Mouse (Mus musculus): Measurements from ENCODE around the gene Zxdc. TPM values are rescaled to one million over a fixed set of nuclear protein-coding genes. Genes with fewer than 3 reads are reported as not detected.
A peak's percentile ranks its signal among the peaks of the same experiment; 100 is the strongest.

Gene Zxdc
- total RNA-seq, 2 experiments from 2014 or later = 25.1 to 33.2 TPM

DNA sequence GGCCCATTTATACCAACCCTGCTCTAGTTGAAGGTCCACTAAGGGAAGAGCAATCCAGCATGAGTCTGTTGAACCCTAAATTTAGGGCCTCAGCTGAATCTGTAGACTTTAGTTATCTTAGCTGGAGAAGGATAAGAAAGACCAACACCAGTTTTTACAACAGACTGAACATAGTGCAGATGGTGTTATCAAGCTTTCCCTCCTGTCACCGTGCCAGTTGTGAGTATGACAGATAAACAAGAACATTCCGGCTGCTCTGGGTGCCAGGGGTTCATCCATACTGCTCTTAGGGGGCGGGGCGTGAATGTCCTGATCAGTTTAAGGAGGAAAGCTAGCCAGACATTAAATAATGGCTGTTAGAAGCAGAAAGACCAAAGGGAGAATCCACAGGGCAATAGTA lies 5.4 kb downstream of the Zxdc start:
- no peak for DNase-seq

DNA sequence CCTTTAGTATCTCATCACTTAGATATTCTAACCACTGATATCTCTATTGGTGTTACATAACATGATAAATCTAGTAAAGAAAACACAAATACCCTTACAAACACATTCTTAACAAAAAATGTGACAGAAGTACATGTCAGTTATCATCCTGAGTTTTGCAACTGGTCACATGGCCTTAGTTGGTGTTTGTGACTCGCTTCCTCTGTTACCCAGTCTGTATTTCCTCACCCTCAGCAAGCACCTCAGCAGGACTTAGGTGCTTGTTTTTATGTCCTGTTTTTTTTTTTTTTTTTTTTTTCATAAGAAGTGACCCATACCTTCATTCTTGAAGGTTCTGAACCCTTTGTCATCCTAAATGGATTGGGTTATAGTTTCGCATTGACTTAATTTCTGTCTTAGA lies 8.4 kb downstream of the Zxdc start:
- DNase-seq = no peak

DNA sequence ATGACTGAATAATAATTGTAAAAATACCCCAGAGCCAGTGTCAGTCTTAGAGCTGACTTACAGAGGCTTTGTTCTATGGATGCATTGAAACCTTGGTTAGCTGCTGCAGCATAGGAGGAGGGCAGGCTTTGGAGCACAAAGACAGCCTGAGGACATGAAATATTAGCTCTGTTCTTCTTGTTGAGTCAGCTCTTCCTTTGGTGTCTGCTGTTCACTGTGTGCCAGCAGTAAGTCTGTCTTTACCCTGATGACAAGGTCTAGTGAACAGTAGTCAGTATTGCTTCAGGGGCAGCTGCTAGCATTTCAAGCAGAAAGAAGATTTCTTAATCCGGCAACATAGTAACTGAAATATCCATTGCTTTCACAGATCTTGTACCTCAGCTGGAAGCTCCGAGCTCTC lies 12.2 kb downstream of the Zxdc start:
- DNase-seq = peak in 1 of 2 experiments; percentile 16

DNA sequence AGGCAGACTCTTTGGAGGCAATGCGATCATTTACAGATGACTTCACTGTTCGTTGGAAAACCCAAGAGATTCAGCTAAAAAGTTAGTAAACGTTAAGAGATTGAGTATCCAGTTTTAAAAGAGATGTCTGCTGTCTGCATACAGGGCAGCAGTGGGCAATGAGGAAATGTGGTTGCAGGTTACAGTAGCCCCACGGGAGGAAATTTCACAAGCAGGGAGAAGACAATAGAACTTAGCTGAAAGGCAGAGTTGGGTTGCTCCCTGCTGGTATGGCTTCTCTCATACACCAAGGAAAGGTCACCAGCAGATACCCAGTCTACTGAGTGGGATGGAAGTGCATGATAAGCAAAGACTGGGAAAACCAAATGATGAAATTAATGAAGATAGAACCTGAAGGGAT lies 21.3 kb downstream of the Zxdc start:
- no peak for DNase-seq

DNA sequence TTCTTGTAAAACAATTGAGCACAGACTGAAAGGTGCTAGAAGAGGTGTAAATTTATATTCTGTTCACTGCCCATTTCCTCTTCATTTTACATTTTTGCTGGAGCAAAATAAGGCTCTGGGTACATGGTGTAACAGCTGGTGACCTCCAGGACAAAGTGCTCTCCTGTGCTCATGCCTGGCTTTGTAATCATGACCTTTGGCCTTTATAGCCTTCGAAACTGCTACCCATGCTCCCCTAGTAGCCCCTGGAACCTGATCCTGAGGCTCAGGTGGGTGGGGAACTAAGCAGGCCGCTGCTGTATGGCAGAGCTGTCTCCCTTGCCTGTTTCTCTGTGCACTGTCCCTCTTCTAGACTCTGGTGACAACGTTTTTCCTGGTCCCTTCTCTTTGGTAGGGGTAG lies 24.7 kb downstream of the Zxdc start:
- DNase-seq = no peak

DNA sequence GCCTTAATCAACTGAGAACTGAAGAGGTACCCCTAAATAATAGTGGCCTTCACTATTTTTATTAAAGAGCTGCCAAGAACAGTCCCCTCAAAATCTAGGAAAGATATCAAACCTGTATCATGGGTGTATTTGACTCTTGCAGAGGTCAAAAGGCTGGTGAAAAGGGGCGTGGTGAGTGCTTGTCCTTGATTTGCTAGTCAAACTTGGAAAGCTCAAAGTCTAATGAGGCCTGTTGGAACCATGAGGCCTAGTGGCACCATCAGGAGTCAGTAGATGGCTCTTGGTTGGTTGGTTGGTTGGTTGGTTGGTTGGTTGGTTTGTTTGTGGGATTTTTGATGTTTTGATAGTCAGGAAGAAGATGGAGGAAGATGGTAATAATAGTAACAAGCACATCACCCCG lies 26.5 kb downstream of the Zxdc start:
- no peak for DNase-seq

DNA sequence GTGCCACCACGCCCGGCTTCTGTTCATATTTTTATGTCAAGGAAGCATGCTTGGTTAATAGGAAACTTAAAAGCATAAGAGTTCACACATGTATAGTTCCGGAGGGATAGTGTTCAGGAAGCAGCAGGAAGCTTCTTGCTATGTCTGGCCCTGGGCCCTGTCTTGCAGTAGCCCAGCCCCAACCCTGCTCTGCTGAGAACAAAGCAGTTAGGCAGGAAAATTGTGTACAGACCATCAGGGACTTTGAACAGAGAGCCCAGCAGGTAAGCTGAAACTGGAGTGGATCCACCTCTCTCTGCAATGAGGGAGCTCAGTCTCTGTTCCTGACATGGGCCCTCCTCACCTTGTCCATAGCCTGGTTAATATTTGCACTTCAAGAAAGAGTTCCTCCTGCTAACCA lies 28.0 kb downstream of the Zxdc start:
- no peak for DNase-seq

DNA sequence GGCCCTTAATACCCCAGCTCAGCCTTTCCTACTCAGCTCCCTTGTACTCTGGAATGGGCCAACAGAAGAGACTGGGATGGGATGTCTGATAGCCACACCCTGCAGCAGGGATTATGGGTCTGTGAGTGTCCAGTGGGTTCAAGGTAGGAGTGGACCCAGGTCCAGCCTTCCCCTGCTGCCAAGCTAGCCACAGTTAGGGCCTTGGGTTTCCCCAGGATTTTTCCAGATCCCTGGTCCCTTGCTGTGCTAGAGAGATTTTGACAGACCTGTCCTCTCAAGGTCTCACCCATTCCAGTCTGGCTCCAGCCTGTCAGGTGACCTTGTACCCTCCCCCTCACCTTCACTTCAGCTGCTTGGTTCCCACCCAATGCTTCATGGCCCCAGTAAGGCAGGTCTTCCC lies 39.3 kb downstream of the Zxdc start:
- peak; percentile 20 to 21 for DNase-seq

DNA sequence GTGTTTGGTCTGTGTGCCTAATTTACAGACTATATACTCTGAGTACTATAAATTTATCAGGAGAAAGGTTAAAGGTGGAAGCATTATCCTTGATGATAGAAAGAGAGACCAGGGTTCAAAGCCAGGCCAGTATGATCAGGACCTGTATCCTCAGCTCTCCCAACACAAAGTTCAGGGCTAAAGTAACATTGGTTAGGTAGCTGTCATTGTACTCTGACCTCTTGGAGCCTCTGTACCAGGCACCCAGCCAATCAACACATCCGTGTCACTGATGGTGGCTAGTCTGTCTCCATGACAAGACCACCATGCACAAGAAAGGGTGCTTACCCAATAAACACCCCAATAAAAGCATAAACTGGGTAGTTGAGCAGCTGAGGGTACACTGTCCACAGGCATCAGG lies 41.7 kb downstream of the Zxdc start:
- no peak for DNase-seq

DNA sequence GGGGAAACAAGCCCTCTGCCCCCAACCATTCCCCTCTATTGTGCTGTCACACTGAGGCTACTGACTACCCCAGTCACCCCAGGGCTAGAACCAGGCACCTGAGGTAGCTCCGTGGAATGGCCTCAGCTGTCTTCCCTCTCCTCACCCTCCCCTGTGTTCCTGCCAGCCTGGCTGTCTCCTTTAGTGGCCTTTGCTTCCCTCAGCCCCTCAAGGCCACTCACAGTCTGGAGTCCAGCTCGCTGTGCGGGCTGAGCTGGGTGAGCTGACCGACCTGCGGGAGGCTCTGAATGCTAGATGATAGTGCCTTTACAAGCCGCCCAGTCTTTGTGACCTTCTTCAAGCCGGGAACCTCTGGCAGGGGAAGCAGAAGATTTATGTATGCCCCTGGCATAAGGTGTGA lies 42.6 kb downstream of the Zxdc start:
- DNase-seq = peak; percentile 71

DNA sequence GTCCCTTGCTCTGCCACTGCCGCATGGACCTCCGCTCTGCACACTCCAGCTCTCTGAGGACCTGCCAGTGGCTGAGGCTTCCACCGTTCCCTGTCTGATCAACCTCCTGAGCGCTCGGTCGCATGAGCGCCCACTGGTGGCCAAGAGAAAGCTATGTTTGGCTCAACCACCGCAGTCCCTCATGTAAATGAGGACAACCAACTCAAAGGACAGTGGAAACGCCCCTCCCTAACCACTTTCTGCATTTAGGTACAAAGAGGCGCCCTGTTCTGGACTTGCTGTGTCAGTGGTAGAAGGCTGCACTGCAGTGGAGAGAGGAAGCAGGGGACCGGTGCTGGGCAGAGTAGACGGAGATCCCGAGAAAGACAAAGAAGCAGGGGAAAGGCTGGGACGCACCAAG lies 53.3 kb downstream of the Zxdc start:
- peak; percentile 84 to 89 for DNase-seq

DNA sequence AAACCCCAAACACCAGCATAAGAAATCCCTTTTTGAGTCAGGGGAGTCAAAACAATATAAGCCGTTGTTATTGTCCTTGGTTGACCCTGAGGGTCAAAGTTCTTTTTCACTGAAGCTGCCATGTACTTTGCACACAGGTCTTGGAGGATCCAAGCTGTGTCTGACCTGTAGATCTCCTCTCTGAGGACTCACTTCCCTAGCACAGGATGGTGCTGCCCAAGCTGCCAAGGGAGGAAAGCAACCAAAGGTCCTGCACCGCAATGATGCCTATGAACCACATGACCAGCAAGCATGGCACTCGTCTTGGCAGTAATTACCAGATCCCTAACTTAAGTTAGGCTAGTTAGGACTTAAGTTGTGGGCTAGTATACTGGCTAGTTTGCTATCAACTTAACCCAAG lies 56.1 kb downstream of the Zxdc start:
- DNase-seq = no peak

DNA sequence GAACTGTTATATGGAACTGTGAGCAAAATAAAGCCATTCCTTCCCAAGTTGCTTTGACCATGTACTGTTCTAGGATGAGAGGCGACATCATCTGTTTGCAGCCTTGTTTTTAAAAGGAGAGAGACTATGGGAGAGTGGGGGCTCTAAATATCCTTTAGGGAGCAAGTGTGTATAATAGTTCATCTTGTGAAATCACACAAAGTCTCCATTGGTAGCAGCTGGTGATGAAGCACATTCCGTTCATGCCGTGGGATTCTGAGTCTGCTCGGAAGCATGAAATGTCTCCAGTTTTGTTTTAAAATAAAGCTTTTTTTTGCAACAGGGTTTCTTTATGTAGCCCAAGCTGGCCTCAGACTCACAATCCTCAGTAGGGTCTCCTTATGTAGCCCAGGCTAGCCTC lies 56.7 kb downstream of the Zxdc start:
- no peak for DNase-seq

DNA sequence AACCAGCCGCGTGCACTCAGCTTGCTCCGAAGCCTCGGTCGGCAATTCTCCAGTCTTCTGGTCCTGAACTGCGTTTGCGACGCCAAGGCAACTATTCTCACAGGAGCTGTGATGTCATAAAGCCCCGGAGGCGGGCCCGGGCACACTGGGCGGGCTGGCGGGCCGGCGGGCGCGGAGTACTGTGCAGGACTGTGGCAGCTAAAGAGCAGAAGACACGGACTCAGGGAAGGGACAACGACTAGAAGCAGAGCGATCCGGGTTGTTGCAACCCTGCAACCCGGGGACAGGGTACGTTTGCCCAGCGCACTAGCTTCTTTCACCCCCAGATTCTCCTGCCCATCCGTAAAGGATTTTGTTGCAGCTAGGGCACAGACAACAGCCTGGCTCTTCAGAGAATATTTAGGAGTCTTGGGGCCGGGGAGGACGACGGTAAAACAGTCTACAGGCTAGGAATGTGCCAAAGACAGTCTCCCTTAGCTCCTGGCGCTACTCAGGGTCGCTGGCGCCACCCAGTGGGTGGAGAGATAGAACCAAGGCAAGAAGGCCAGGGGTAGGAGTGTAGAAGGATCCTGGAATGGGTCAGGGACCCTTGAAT lies 59.2 kb downstream of the Zxdc start, which contains the start of gene Cfap100:
TSS of gene Cfap100 (minus strand) at position 418 of the 595 bp plus-strand sequence.
- DNase-seq = peak; percentile 88 to 90

DNA sequence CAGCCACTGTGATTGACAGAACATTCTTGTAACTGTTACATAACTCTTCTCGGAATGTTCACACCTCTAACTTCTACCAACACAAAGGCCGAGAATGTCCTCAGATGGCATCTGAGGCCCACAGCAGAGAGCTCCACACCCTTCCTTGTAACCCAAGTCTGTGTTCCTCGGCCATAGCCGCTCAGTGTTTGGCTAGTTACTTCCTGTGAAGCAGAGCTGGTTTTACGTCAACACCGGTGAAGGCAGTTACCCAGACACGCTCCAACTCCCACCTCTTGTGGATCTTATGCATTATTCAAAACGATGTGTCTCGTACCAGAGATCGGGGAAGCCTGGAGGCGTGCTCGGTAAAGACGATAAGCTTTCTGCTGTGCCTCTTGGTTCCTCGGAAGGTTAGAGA lies 60.6 kb downstream of the Zxdc start:
- DNase-seq = no peak

DNA sequence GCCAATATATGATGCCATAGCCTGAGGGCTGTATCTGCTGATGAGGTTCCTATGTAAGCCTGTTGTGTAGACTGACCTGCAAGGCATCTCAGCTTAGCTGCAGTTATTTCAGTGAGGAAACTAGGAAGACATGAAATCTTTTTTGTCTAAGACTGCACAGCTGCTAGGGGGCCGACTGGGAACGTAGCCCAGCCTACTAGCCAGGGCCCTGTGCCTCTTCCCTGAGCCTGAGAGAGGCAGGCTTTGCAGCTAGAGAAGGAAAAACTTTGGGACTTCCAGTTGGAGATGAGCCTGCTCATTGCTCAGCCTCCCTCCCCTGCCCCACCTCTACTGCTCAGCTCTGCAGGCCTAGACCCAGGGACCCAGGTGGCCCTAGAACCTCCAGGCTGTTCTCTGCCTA lies 62.2 kb downstream of the Zxdc start:
- no peak for DNase-seq

DNA sequence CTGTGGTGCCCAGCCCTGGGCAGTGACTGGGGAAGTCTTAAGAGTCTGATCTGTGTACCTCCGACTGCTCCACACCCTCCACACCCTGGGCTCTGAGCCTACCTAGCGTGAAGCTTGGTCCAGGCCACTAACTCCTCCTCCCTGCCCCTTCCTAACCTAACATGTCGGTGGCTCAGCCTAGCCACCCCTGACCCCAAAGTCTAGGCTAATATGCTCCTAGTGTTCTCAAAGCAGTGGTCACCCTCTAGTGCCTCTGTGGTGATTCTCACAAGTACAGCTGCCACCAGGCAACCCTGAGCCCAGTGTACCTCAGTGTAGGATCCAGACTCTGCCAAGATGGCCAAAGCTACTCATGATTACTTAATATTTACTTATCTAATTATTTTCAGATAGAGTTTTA lies 65.4 kb downstream of the Zxdc start:
- DNase-seq = no peak

DNA sequence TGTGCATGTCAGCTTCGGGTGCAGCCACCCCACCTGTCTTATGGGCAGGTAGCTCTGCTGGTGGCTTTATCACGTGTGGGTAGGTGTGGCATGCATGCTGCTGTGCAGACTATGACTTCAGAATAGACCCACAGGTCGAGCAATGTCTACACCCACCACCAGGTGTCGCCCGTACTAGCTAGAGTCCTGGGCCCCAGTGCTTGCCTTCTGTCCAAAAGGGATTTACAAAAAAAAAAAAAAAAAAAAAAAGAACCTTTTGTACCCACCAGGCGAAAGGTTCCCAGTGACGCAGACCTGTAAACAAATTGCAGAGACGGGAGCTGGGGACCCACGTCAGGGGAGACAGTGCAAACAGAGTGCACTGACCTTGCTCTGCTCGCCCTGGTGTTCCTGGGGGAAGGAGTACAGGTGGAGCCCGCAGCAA lies 65.9 kb downstream of the Zxdc start:
- DNase-seq = peak; percentile 86 to 91

DNA sequence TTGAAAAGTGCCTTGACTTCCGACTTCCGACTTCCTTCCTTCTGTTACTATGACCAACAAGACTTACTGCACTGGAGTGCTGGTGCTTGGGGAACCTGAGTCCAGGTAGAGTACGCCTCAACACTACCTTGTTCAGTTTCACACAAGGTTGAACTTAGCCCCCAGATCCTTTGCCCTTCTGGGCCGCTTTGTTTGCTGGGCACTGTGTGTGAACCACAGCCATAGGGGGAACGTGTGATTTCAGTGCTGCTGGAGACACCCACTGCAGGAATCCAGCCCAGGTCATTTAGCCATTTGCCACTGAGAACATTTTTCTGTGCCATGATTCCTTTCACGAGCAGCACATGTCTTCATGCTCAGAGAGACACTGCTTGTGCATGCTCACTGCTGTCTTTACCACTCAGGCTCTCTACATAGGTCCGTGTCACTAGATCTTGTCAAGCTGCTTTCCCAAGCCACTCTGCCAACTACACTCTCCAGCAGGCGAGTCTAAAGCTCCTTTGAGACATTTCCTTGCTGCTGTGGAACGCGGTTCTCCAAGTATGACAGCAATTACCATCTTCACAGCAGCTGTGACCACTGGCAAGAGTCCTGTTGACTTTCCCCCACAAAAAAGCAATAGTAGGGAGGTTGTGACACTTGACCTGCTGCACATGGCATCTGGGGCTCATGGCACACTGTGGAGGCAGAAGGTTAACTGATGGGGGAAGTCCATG lies 67.1 kb downstream of the Zxdc start:
- DNase-seq = no peak

DNA sequence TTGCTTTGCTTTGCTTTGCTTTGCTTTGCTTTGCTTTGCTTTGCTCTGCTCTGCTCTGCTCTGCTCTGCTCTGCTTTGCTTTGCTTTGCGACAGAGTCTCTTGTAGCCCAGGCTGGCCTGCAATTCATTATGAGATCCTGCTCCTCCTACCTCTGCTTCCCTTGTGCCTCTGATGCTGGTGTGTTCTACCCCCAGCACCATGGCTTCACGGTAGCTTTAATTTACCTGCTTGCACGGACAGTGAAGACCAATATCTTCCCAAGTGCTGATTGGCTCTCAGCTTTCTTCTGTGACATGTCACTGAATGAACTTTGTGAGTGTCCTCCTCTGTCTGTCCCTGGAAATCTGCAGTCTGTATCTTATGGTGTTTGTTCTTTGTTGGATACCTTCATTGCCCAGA lies 67.7 kb downstream of the Zxdc start:
- no peak for DNase-seq

DNA sequence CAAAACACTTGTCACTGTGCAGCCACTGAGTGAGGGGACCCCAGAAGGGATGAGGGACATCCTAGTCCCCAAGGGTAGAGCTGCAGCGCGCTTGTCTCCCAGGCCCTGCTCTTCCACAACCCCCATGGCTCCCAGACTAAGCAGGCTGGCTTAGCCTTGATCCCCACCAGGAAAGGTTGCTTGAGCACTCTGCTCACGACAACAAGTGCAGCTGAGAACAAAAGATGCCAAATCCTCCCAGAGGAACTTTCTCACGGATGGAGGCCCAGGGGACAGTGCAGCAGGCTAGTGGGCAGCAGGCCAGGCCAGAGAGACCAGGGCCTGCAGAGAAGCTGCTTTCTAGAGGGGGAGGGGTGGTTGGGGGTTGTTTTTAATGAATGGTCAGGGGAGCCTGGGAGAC lies 77.6 kb downstream of the Zxdc start:
- DNase-seq = no peak

DNA sequence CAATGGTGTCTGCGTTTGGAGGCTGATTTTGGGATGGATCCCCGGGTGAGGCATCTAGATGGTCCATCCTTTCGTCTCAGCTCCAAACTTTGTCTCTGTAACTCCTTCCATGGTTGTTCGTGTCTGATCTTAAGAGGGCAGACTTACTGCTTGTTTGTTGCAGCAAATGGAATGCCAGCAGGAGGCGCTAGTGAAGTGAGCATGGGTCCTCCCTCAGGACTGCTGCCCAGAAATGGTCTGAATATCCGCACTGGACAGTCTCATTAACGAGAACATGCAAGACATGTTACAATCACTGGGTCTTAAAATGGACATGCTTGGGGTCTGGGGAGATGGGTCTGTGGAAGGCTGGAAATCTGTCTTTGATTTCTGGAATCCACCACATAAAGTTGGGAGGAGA lies 80.9 kb downstream of the Zxdc start:
- DNase-seq = peak; percentile 89 to 90

DNA sequence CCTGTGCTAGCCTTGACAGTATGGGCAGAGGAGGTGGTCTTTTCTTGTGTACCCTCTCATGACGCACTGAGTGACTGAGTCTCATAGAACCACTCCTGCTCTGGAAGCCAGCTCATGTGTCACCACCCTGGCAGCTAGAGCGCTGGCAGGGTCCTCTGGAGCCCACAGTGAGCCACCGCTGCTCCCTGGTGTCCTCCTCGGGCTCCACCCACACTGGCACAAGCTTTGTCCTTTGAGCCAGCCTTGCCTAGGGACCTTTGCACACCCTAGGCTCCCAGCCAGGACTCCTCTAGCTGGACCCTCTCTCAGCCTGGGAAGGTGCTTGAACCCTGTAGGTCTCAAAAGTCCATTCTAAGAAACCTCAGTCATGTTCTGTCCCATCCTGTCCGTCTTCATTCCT lies 81.4 kb downstream of the Zxdc start:
- DNase-seq = peak; percentile 77 to 78

DNA sequence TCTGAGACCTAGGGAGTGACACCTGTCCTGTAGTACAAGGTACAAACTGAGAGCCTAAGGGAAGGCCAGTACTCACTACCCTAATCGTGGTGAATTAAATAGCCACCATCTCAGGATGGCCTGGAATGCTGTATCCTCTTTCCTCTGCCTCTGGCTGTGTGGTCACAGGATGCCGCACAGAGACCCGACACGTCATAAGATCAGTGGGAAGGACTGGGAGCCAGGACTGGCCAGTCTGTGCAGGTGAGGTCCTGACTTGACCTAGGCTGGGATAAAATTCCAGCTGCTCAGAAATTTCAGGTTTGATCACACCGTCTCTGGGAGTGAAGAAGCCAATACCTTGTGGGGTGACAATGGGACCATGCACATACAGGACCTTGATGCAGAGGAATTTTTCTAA lies 82.2 kb downstream of the Zxdc start:
- DNase-seq = no peak

All from adrenal gland, postnatal 36 days (tissue).